Mouse (Mus musculus): ENCODE results near the gene Hdhd3. TPM values are rescaled to one million over a fixed set of nuclear protein-coding genes. Genes with fewer than 3 reads are reported as not detected.
A peak's percentile ranks its signal among the peaks of the same experiment; 100 is the strongest.

Gene Hdhd3
- polyA plus RNA-seq, 1 experiment: 3.8 TPM

- TF ChIP-seq CTCF (IDR thresholded peaks at IDR 0.05; ENCODE audit: borderline replicate concordance, insufficient read depth, low read length) (no peak), POLR2A (IDR thresholded peaks at IDR 0.05; ENCODE audit: low read depth, low read length) (no peak)
- peaks cover 15% of the 10 kb centered on the region; the same call in 1 of the 2 replicates for H3K4me1 ChIP-seq (ENCODE audit: control insufficient read depth, insufficient read depth, low read length)
- H3K27ac ChIP-seq (ENCODE audit: insufficient read depth, low read length): no peak overlapping the region
- H3K4me3 ChIP-seq (ENCODE audit: insufficient read depth, low read length): no peak overlapping the region
Observed at GRCm38 (mm10) chr4:62514995-62515394, 11.7 kb upstream of the Hdhd3 start.

GRCm38 (mm10) chr4:62513998-62514506 is 10.8 kb upstream of the Hdhd3 start:
- Histone ChIP-seq H3K4me1 (ENCODE audit: control insufficient read depth, insufficient read depth, low read length) (peaks cover 15% of the 10 kb centered on the region; the same call in 1 of the 2 replicates), H3K4me3 (ENCODE audit: insufficient read depth, low read length) (no peak overlapping the region), H3K27ac (ENCODE audit: insufficient read depth, low read length) (no peak overlapping the region)
- TF ChIP-seq POLR2A (IDR thresholded peaks at IDR 0.05; ENCODE audit: low read depth, low read length): no peak
- TF ChIP-seq CTCF (IDR thresholded peaks at IDR 0.05; ENCODE audit: borderline replicate concordance, insufficient read depth, low read length): no peak

- TF ChIP-seq POLR2A (IDR thresholded peaks at IDR 0.05; ENCODE audit: low read depth, low read length) (no peak), CTCF (IDR thresholded peaks at IDR 0.05; ENCODE audit: borderline replicate concordance, insufficient read depth, low read length) (no peak)
- no peaks in the 10 kb centered on the region for H3K4me1 ChIP-seq (ENCODE audit: control insufficient read depth, insufficient read depth, low read length)
- H3K27ac ChIP-seq (ENCODE audit: insufficient read depth, low read length): no peak overlapping the region
- no peak overlapping the region for H3K4me3 ChIP-seq (ENCODE audit: insufficient read depth, low read length)
Observed at GRCm38 (mm10) chr4:62509946-62510345, 6.7 kb upstream of the Hdhd3 start.

GRCm38 (mm10) chr4:62508839-62509238 is 5.6 kb upstream of the Hdhd3 start:
- H3K4me3 ChIP-seq (ENCODE audit: insufficient read depth, low read length): no peak overlapping the region
- TF ChIP-seq POLR2A (IDR thresholded peaks at IDR 0.05; ENCODE audit: low read depth, low read length) (no peak), CTCF (IDR thresholded peaks at IDR 0.05; ENCODE audit: borderline replicate concordance, insufficient read depth, low read length) (no peak)
- no peaks in the 10 kb centered on the region for H3K4me1 ChIP-seq (ENCODE audit: control insufficient read depth, insufficient read depth, low read length)
- no peak overlapping the region for H3K27ac ChIP-seq (ENCODE audit: insufficient read depth, low read length)

GRCm38 (mm10) chr4:62506798-62507197 is 3.5 kb upstream of the Hdhd3 start:
- no peaks in the 10 kb centered on the region for H3K4me1 ChIP-seq (ENCODE audit: control insufficient read depth, insufficient read depth, low read length)
- TF ChIP-seq POLR2A (IDR thresholded peaks at IDR 0.05; ENCODE audit: low read depth, low read length) (no peak), CTCF (IDR thresholded peaks at IDR 0.05; ENCODE audit: borderline replicate concordance, insufficient read depth, low read length) (no peak; the same call in 1 of the 2 replicates)
- H3K4me3 ChIP-seq (ENCODE audit: insufficient read depth, low read length): no peak overlapping the region
- no peak overlapping the region for H3K27ac ChIP-seq (ENCODE audit: insufficient read depth, low read length)

- H3K27ac ChIP-seq (ENCODE audit: insufficient read depth, low read length): no peak overlapping the region
- H3K4me1 ChIP-seq (ENCODE audit: control insufficient read depth, insufficient read depth, low read length): no peaks in the 10 kb centered on the region
- no peak overlapping the region for H3K4me3 ChIP-seq (ENCODE audit: insufficient read depth, low read length)
- TF ChIP-seq CTCF (IDR thresholded peaks at IDR 0.05; ENCODE audit: borderline replicate concordance, insufficient read depth, low read length) (no peak), POLR2A (IDR thresholded peaks at IDR 0.05; ENCODE audit: low read depth, low read length) (no peak)
Observed at GRCm38 (mm10) chr4:62505991-62506390, 2.7 kb upstream of the Hdhd3 start.

GRCm38 (mm10) chr4:62502969-62503368 is 298 bp downstream of the Hdhd3 start:
- Histone ChIP-seq H3K27ac (ENCODE audit: insufficient read depth, low read length) (no peak overlapping the region), H3K4me3 (ENCODE audit: insufficient read depth, low read length) (no peak overlapping the region), H3K4me1 (ENCODE audit: control insufficient read depth, insufficient read depth, low read length) (no peaks in the 10 kb centered on the region)
- no peak for TF ChIP-seq POLR2A (IDR thresholded peaks at IDR 0.05; ENCODE audit: low read depth, low read length)
- no peak for TF ChIP-seq CTCF (IDR thresholded peaks at IDR 0.05; ENCODE audit: borderline replicate concordance, insufficient read depth, low read length)

- no peak overlapping the region for H3K27ac ChIP-seq (ENCODE audit: insufficient read depth, low read length)
- no peaks in the 10 kb centered on the region for H3K4me1 ChIP-seq (ENCODE audit: control insufficient read depth, insufficient read depth, low read length)
- peak overlapping the region; percentile 73 for H3K4me3 ChIP-seq (ENCODE audit: insufficient read depth, low read length)
- peak; percentile 89 for TF ChIP-seq POLR2A (IDR thresholded peaks at IDR 0.05; ENCODE audit: low read depth, low read length)
- TF ChIP-seq CTCF (IDR thresholded peaks at IDR 0.05; ENCODE audit: borderline replicate concordance, insufficient read depth, low read length): no peak
Observed at GRCm38 (mm10) chr4:62501964-62502732, 1.1 kb downstream of the Hdhd3 start.

- peak overlapping the region; percentile 73 for H3K4me3 ChIP-seq (ENCODE audit: insufficient read depth, low read length)
- no peak overlapping the region for H3K27ac ChIP-seq (ENCODE audit: insufficient read depth, low read length)
- H3K4me1 ChIP-seq (ENCODE audit: control insufficient read depth, insufficient read depth, low read length): no peaks in the 10 kb centered on the region
- TF ChIP-seq POLR2A (IDR thresholded peaks at IDR 0.05; ENCODE audit: low read depth, low read length) (no peak), CTCF (IDR thresholded peaks at IDR 0.05; ENCODE audit: borderline replicate concordance, insufficient read depth, low read length) (no peak)
Observed at GRCm38 (mm10) chr4:62501534-62501933, 1.7 kb downstream of the Hdhd3 start.

- no peak overlapping the region for H3K27ac ChIP-seq (ENCODE audit: insufficient read depth, low read length)
- no peaks in the 10 kb centered on the region for H3K4me1 ChIP-seq (ENCODE audit: control insufficient read depth, insufficient read depth, low read length)
- no peak for TF ChIP-seq CTCF (IDR thresholded peaks at IDR 0.05; ENCODE audit: borderline replicate concordance, insufficient read depth, low read length)
- no peak for TF ChIP-seq POLR2A (IDR thresholded peaks at IDR 0.05; ENCODE audit: low read depth, low read length)
- no peak overlapping the region for H3K4me3 ChIP-seq (ENCODE audit: insufficient read depth, low read length)
Observed at GRCm38 (mm10) chr4:62500799-62501198, 2.5 kb downstream of the Hdhd3 start.
